Mouse (Mus musculus) heart, postnatal 14 days (tissue): ENCODE results near the gene Pet117. TPM values are rescaled to one million over a fixed set of nuclear protein-coding genes. Genes with fewer than 3 reads are reported as not detected.

Experiments
- DNase-seq, 2 experiments: peaks; one replicate each; pipeline ENCODE4 v3.0.0; 2021 to 2022
- intact Hi-C: fragments of 180-260 bp; cut with DNase I; formaldehyde crosslinking; loops from one replicate; pipeline ENCODE4 v1.15.1; 2025
- total RNA-seq, 2 experiments: library from RNA; stranded (reverse); gene quantifications; 2 replicates each; pipeline ENCODE4 v1.2.3; 2021

Pet117 gene
- total RNA-seq, 2 experiments from 2014 or later = 6.1 to 9.5 TPM

DNA sequence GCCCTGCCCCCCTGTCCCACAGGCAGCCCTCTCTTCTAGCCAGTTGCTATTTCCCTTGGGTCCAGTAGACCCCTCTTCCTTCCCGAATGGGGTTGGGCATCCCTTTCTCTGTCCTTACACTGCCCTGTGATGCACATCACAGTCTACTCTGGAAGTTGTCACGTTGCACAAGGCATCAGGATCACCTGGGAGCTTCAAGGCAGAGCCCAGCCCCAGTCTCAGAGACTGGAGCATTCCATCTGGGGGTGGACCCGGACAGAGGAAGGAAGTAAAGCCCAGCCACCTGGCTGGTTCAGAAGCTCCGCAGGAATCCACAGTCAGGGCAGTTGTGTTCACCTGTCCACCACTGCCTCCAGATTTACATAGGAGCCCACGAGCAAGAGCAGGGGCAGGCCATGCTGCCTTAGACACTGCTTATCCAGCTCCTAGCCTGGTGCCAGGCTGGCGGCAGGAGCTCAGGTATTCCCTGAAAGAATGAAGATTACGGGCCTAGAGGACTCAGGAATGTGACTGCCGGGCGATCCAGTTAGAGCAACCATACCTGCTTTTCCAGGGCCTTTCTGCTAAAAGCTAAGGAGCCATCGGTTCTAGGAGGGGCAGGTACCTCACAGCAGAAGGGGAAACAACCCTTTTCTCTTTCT is 6.4 kb downstream of the Pet117 start:
- DNase-seq = no peak
- intact Hi-C loops = no loop called here

GRCm38 (mm10) chr2:144381293-144381692 is 12.5 kb downstream of the Pet117 start:
- DNase-seq = no peak
- intact Hi-C loops = no loop called here

GRCm38 (mm10) chr2:144381741-144382140 is 12.9 kb downstream of the Pet117 start:
- no peak for DNase-seq
- intact Hi-C loops = no loop called here

GRCm38 (mm10) chr2:144382624-144383138 is 13.9 kb downstream of the Pet117 start:
- intact Hi-C loops = no loop called here
- DNase-seq = no peak

GRCm38 (mm10) chr2:144386296-144386695 is 17.5 kb downstream of the Pet117 start:
- no peak for DNase-seq
- intact Hi-C loops = no loop called here

GRCm38 (mm10) chr2:144388416-144388815 is 19.6 kb downstream of the Pet117 start:
- intact Hi-C loops = no loop called here
- no peak for DNase-seq

- intact Hi-C loops = no loop called here
- no peak for DNase-seq
Measured at GRCm38 (mm10) chr2:144399531-144399930, 30.7 kb downstream of the Pet117 start.

GRCm38 (mm10) chr2:144400659-144401058 is 31.9 kb downstream of the Pet117 start:
- no peak for DNase-seq
- intact Hi-C loops = no loop called here

GRCm38 (mm10) chr2:144409037-144409436 is 40.2 kb downstream of the Pet117 start:
- intact Hi-C loops = no loop called here
- no peak for DNase-seq

DNA sequence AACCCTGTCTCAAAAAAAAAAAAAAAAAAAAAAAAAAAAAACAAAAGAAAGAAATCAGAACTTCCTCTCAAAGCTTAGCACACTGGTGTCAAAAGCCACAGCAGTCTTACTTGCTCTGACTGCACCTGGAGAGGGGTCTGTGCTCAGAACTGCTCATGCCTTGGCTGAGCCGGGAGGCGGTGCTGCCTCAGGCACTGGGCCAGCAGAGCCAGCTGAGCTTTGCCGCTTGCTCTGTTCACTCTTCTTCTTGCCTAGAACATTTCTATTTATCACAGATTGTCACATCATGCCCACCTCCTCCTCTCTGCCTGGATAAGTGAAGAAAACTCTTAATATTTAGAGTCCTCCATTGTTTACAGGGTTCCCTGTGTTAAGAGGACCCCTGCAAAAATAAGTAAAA is 41.8 kb downstream of the Pet117 start:
- intact Hi-C loops = no loop called here
- peak; percentile 17 to 27 for DNase-seq

DNA sequence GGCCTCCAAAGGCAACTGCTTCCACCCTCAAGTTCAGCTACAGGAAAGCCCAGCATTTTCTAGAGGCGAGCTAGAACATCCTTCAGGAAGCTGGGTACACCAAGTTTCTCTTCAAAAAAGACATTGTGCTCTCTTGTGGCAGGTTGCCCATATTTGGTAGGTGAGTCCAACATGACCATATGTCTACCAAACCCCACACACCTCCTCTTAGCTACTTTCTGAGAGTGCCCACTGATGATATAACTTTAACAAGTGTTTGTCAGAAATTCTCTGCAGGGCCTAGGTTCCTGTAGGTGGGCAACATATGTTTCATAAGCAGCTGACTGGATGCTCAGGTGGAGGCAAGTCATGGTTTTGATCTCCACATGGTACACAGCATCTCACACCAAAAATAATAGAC is 45.9 kb downstream of the Pet117 start:
- intact Hi-C loops = no loop called here

DNA sequence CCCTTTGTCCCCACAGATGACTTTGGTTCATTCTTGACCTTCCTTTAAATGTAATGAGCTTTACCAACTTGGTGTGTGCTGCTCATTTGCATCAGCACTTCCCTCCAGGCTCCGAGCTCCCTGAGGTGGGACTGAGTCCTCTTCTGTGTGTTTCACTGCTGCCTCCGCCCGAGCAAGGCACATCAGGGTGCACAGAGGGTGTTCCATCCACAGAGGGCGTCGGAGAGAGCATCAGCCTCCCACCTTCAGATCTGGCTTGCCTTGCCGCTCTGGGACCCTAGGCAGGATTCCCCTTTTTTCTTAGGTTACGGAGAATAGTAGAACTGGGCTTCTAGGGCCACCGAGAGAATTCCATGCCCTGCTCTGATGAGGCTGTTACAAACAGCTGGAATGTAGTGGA is 48.1 kb downstream of the Pet117 start:
- intact Hi-C loops = no loop called here
- no peak for DNase-seq

More for the DNA sequence above, 45.9 kb downstream of the Pet117 start:
- no peak for DNase-seq

GRCm38 (mm10) chr2:144418062-144418461 is 49.3 kb downstream of the Pet117 start:
- intact Hi-C loops = no loop called here
- no peak for DNase-seq

DNA sequence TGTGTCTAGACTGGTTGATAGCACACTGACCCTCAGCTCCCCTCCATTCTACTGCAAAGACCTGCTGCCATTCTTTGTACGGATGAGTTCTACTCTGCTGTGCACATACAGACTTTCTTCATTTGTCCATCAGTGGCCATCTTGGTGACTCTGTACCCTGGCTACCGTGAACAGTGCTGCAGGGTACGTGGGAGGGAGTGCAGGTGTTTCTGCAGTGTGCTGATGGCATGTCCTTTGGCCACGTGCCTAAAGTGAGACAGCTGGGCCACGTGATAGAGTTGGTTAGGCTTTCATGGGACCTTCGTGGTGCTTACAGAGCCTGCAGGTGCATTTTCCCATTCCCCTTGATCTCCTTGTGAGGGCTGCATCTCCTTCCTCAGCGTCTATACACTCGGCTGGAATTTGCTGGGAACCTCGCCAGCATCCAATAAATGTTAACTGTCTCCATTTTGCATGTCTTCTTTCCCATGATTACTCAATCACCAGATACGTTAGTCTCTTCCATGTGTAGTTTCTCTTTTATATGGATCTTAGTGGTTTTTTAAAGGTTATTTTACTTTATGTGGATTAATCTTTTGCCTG is 53.4 kb downstream of the Pet117 start:
- intact Hi-C loops = no loop called here
- DNase-seq = no peak

Other genes starting within 250 kb of the Pet117 start
- 1 to 10 TPM; 8.5 to 9.6 TPM for gene Mgme1, start 98.3 kb upstream of the Pet117 start, total RNA-seq
- 10 to 100 TPM; 50.4 to 51.9 TPM for gene Snx5, start 98.1 kb upstream of the Pet117 start, total RNA-seq
- not detected for gene Ovol2, start 36.9 kb upstream of the Pet117 start, total RNA-seq
- 10 to 100 TPM; 23.7 to 25.0 TPM for gene Kat14, start within 50 bp of the Pet117 start, total RNA-seq
- 1 to 10 TPM; 1.2 TPM for gene Dzank1, start 158.4 kb downstream of the Pet117 start, total RNA-seq
- gene Polr3f, start 158.7 kb downstream of the Pet117 start, total RNA-seq = 10 to 100 TPM; 12.5 to 14.1 TPM
- 10 to 100 TPM; 11.8 to 12.8 TPM for gene Rbbp9, start 181.9 kb downstream of the Pet117 start, total RNA-seq
- 10 to 100 TPM; 22.5 to 25.1 TPM for gene Sec23b, start 187.2 kb downstream of the Pet117 start, total RNA-seq
- 10 to 100 TPM; 67.6 to 74.6 TPM for gene Smim26, start 225.1 kb downstream of the Pet117 start, total RNA-seq
- gene Dtd1, start 230.9 kb downstream of the Pet117 start, total RNA-seq = 10 to 100 TPM; 11.7 TPM